Mouse (Mus musculus) hindbrain, embryonic 13.5 days (tissue): ENCODE results near the gene Krt42. TPM values are rescaled to one million over a fixed set of nuclear protein-coding genes. Genes with fewer than 3 reads are reported as not detected.

ENCODE experiments used
- ATAC-seq: fragments of 200-750 bp; cut with Nextera tagmentation; 2 replicates; pipeline ENCODE4 v1.8.0; 2017; ENCODE audit warnings: moderate TSS enrichment; ENCODE audit not compliant: low FRiP score
- H3K27ac ChIP-seq: fragments of 300-500 bp; sonication (generic); 2 replicates; pipeline ENCODE4 v1.5.1; 2015; ENCODE audit warnings: inconsistent platforms, mild to moderate bottlenecking, moderate library complexity
- H3K27me3 ChIP-seq: fragments of 300-500 bp; sonication (generic); 2 replicates; pipeline ENCODE4 v1.6.1; 2015; ENCODE audit warnings: mild to moderate bottlenecking, inconsistent platforms
- H3K36me3 ChIP-seq: fragments of 300-500 bp; sonication (generic); 2 replicates; pipeline ENCODE4 v1.6.1; 2015; ENCODE audit warnings: mild to moderate bottlenecking, inconsistent platforms
- H3K4me1 ChIP-seq: fragments of 300-500 bp; sonication (generic); replicated peaks from 2 replicates; pipeline ENCODE4 v1.6.1; 2015; ENCODE audit warnings: inconsistent platforms
- H3K4me2 ChIP-seq: fragments of 300-500 bp; sonication (generic); 2 replicates; pipeline ENCODE4 v1.6.1; 2015; ENCODE audit warnings: inconsistent platforms, mild to moderate bottlenecking, moderate library complexity
- H3K4me3 ChIP-seq: fragments of 300-500 bp; sonication (generic); 2 replicates; pipeline ENCODE4 v1.5.1; 2015; ENCODE audit warnings: mild to moderate bottlenecking, inconsistent platforms
- H3K9ac ChIP-seq: fragments of 300-500 bp; sonication (generic); 2 replicates; pipeline ENCODE4 v1.6.1; 2015; ENCODE audit warnings: mild to moderate bottlenecking, inconsistent platforms
- H3K9me3 ChIP-seq: fragments of 300-500 bp; sonication (generic); 2 replicates; pipeline ENCODE4 v1.6.1; 2016; ENCODE audit warnings: inconsistent platforms
- WGBS: fragments of 180-500 bp; shearing (Covaris S2); methylation state at CpG from one replicate; pipeline ENCODE4 v1.1.7; 2015; 5-methylcytosine and 5-hydroxymethylcytosine counted together
- polyA plus RNA-seq: library from polyadenylated mRNA; unstranded; fragments of >200 nt; fragmentation: Nextera tagmentation; extraction: Ambion mirVana; gene quantifications from 2 replicates; pipeline ENCODE4 v1.2.1, GENCODE M21; 2015

Gene Krt42
- polyA plus RNA-seq, 1 experiment from 2014 or later: not detected

- no peak; the same call in 1 of the 2 replicates for ATAC-seq
- no peaks in the 10 kb centered on the region for H3K9me3 ChIP-seq
- 0 out of 2 replicates have a peak, but pooled peaks cover 7% of the 10 kb centered on the region for H3K27me3 ChIP-seq
- peaks cover 5% of the 10 kb centered on the region; the same call in 1 of the 2 replicates for H3K4me1 ChIP-seq
- H3K9ac ChIP-seq: no peak overlapping the region; the same call in 1 of the 2 replicates
- WGBS: 23% methylated on average over 18 of the region's 18 CpGs
- no peaks in the 10 kb centered on the region for H3K36me3 ChIP-seq
- peak overlapping the region; percentile 7; the same call in 1 of the 2 replicates for H3K4me3 ChIP-seq
- no peak overlapping the region for H3K27ac ChIP-seq
- peak overlapping the region; percentile 44 for H3K4me2 ChIP-seq
Measured at GRCm38 (mm10) chr11:100298274-100299036, 28.8 kb upstream of the Krt42 start.

- peak overlapping the region; percentile 44 for H3K4me2 ChIP-seq
- peaks cover 11% of the 10 kb centered on the region; the same call in 1 of the 2 replicates for H3K4me1 ChIP-seq
- H3K27ac ChIP-seq: no peak overlapping the region
- H3K9me3 ChIP-seq: no peaks in the 10 kb centered on the region
- H3K36me3 ChIP-seq: no peaks in the 10 kb centered on the region
- no peak for ATAC-seq
- no peak overlapping the region; the same call in 1 of the 2 replicates for H3K9ac ChIP-seq
- 37% methylated on average over 5 of the region's 5 CpGs for WGBS
- H3K4me3 ChIP-seq: peak overlapping the region; percentile 7; the same call in 1 of the 2 replicates
- H3K27me3 ChIP-seq: 0 out of 2 replicates have a peak, but pooled peaks cover 7% of the 10 kb centered on the region
Measured at GRCm38 (mm10) chr11:100297801-100298200, 28.1 kb upstream of the Krt42 start.

- H3K36me3 ChIP-seq: no peaks in the 10 kb centered on the region
- H3K9me3 ChIP-seq: no peaks in the 10 kb centered on the region
- 0 out of 2 replicates have a peak, but pooled peaks have one; percentile 4 for ATAC-seq
- peaks cover 12% of the 10 kb centered on the region; the same call in 1 of the 2 replicates for H3K4me1 ChIP-seq
- H3K27me3 ChIP-seq: 0 out of 2 replicates have a peak, but pooled peaks cover 7% of the 10 kb centered on the region
- H3K4me3 ChIP-seq: no peak overlapping the region
- WGBS: 5% methylated on average over 10 of the region's 10 CpGs
- H3K27ac ChIP-seq: no peak overlapping the region
- H3K4me2 ChIP-seq: peak overlapping the region; percentile 29; the same call in 1 of the 2 replicates
- H3K9ac ChIP-seq: no peak overlapping the region
Measured at GRCm38 (mm10) chr11:100295308-100295707, 25.6 kb upstream of the Krt42 start.

- no peak for ATAC-seq
- no peaks in the 10 kb centered on the region for H3K9me3 ChIP-seq
- 38% methylated on average over 6 of the region's 6 CpGs for WGBS
- no peaks in the 10 kb centered on the region for H3K36me3 ChIP-seq
- no peak overlapping the region for H3K9ac ChIP-seq
- 0 out of 2 replicates have a peak, but pooled peaks cover 7% of the 10 kb centered on the region for H3K27me3 ChIP-seq
- no peak overlapping the region for H3K4me3 ChIP-seq
- H3K4me1 ChIP-seq: peaks cover 9% of the 10 kb centered on the region; the same call in 1 of the 2 replicates
- no peak overlapping the region for H3K4me2 ChIP-seq
- no peak overlapping the region for H3K27ac ChIP-seq
Measured at GRCm38 (mm10) chr11:100292884-100293283, 23.2 kb upstream of the Krt42 start.

GRCm38 (mm10) chr11:100290235-100290634 is 20.6 kb upstream of the Krt42 start:
- Histone ChIP-seq H3K4me3 (no peak overlapping the region), H3K4me1 (peaks cover 14% of the 10 kb centered on the region; the same call in 1 of the 2 replicates)
- WGBS: 52% methylated on average over 5 of the region's 5 CpGs

GRCm38 (mm10) chr11:100288942-100289341 is 19.3 kb upstream of the Krt42 start:
- Histone ChIP-seq H3K27ac (no peak overlapping the region), H3K36me3 (no peaks in the 10 kb centered on the region), H3K4me2 (no peak overlapping the region), H3K4me1 (peaks cover 14% of the 10 kb centered on the region; the same call in 1 of the 2 replicates), H3K4me3 (no peak overlapping the region), H3K27me3 (no peaks in the 10 kb centered on the region), H3K9me3 (no peaks in the 10 kb centered on the region), H3K9ac (no peak overlapping the region)
- 85% methylated on average over 6 of the region's 6 CpGs for WGBS
- no peak for ATAC-seq

More at GRCm38 (mm10) chr11:100290235-100290634, 20.6 kb upstream of the Krt42 start:
- Histone ChIP-seq H3K27ac (no peak overlapping the region), H3K9ac (peak overlapping the region; percentile 39; the same call in 1 of the 2 replicates), H3K27me3 (no peaks in the 10 kb centered on the region), H3K4me2 (no peak overlapping the region), H3K36me3 (no peaks in the 10 kb centered on the region), H3K9me3 (no peaks in the 10 kb centered on the region)
- ATAC-seq: no peak

- Histone ChIP-seq H3K27me3 (no peaks in the 10 kb centered on the region), H3K9ac (no peak overlapping the region), H3K4me1 (peaks cover 6% of the 10 kb centered on the region; the same call in 1 of the 2 replicates), H3K4me2 (no peak overlapping the region), H3K9me3 (no peaks in the 10 kb centered on the region), H3K27ac (no peak overlapping the region), H3K36me3 (no peaks in the 10 kb centered on the region), H3K4me3 (no peak overlapping the region)
- no peak for ATAC-seq
- 37% methylated on average over 10 of the region's 10 CpGs for WGBS
Measured at GRCm38 (mm10) chr11:100287024-100287423, 17.4 kb upstream of the Krt42 start.

- Histone ChIP-seq H3K27ac (no peak overlapping the region), H3K9ac (no peak overlapping the region), H3K36me3 (no peaks in the 10 kb centered on the region), H3K4me1 (peaks cover 6% of the 10 kb centered on the region; the same call in 1 of the 2 replicates), H3K4me2 (no peak overlapping the region), H3K9me3 (no peaks in the 10 kb centered on the region), H3K27me3 (no peaks in the 10 kb centered on the region), H3K4me3 (no peak overlapping the region)
- no peak for ATAC-seq
- 82% methylated on average over 4 of the region's 4 CpGs for WGBS
Measured at GRCm38 (mm10) chr11:100284988-100285387, 15.3 kb upstream of the Krt42 start.

GRCm38 (mm10) chr11:100282549-100282948 is 12.9 kb upstream of the Krt42 start:
- 25% methylated on average over 10 of the region's 10 CpGs for WGBS
- Histone ChIP-seq H3K27ac (no peak overlapping the region), H3K4me1 (peaks cover 6% of the 10 kb centered on the region; the same call in 1 of the 2 replicates), H3K9me3 (no peaks in the 10 kb centered on the region), H3K36me3 (no peaks in the 10 kb centered on the region), H3K4me2 (no peak overlapping the region), H3K9ac (no peak overlapping the region), H3K4me3 (no peak overlapping the region), H3K27me3 (no peaks in the 10 kb centered on the region)
- peak; percentile 49; the same call in 1 of the 2 replicates for ATAC-seq

GRCm38 (mm10) chr11:100281596-100282544 is 12.2 kb upstream of the Krt42 start:
- ATAC-seq: peak; percentile 70
- H3K27ac ChIP-seq: no peak overlapping the region
- no peak overlapping the region for H3K4me2 ChIP-seq
- WGBS: 22% methylated on average over 11 of the region's 11 CpGs
- H3K27me3 ChIP-seq: no peaks in the 10 kb centered on the region
- no peak overlapping the region for H3K9ac ChIP-seq
- H3K9me3 ChIP-seq: no peaks in the 10 kb centered on the region
- H3K4me3 ChIP-seq: no peak overlapping the region
- no peaks in the 10 kb centered on the region for H3K36me3 ChIP-seq
- H3K4me1 ChIP-seq: peaks cover 3% of the 10 kb centered on the region; the same call in 1 of the 2 replicates

- Histone ChIP-seq H3K9ac (no peak overlapping the region), H3K36me3 (no peaks in the 10 kb centered on the region), H3K27me3 (no peaks in the 10 kb centered on the region), H3K4me2 (no peak overlapping the region), H3K4me3 (no peak overlapping the region), H3K9me3 (no peaks in the 10 kb centered on the region), H3K4me1 (no peaks in the 10 kb centered on the region), H3K27ac (no peak overlapping the region)
- no peak for ATAC-seq
- WGBS: 57% methylated on average over 5 of the region's 5 CpGs
Measured at GRCm38 (mm10) chr11:100278759-100279158, 9.1 kb upstream of the Krt42 start.
